8 mouse cellular contexts compared by ENCODE assay signal in genomic region chr2:16359341-16359928, GRCm38 (mm10). TPM values are rescaled to one million over a fixed set of nuclear protein-coding genes. Genes with fewer than 3 reads are reported as not detected.
DNase-seq lines count a peak whose midpoint lies in the region; ATAC-seq lines count a peak whose summit lies in the region.

No protein-coding gene starts in this region.

- H3K27ac ChIP-seq in intestine, embryonic 14.5 days (ENCODE audit: low read depth), result no peak overlapping the region
- no peak overlapping the region for H3K27ac ChIP-seq in intestine, embryonic 16.5 days (ENCODE audit: low read length)
- no peak overlapping the region for H3K27ac ChIP-seq in hindbrain, embryonic 16.5 days (ENCODE audit: low read depth, low read length)

- no peaks in the 10 kb centered on the region for H3K27me3 ChIP-seq in intestine, embryonic 14.5 days (replicated peaks; ENCODE audit: control insufficient read depth, insufficient read depth, low read length)
- no peaks in the 10 kb centered on the region for H3K27me3 ChIP-seq in intestine, embryonic 16.5 days (replicated peaks; ENCODE audit: control insufficient read depth, insufficient read depth, low read length)
- no peaks in the 10 kb centered on the region for H3K27me3 ChIP-seq in hindbrain, embryonic 16.5 days (replicated peaks; ENCODE audit: control insufficient read depth, insufficient read depth, low read length)

- no peaks in the 10 kb centered on the region for H3K36me3 ChIP-seq in intestine, embryonic 14.5 days (ENCODE audit: control insufficient read depth, insufficient read depth, low read length)
- no peaks in the 10 kb centered on the region for H3K36me3 ChIP-seq in intestine, embryonic 16.5 days (ENCODE audit: control insufficient read depth, insufficient read depth, low read length)
- H3K36me3 ChIP-seq in hindbrain, embryonic 16.5 days (ENCODE audit: control insufficient read depth, insufficient read depth, low read length), result no peaks in the 10 kb centered on the region

- peak overlapping the region; percentile 79 for H3K4me2 ChIP-seq in intestine, embryonic 14.5 days (ENCODE audit: low read length)
- H3K4me2 ChIP-seq in intestine, embryonic 16.5 days (ENCODE audit: low read depth, low read length), result no peak overlapping the region
- peak overlapping the region; percentile 87 for H3K4me2 ChIP-seq in hindbrain, embryonic 16.5 days (ENCODE audit: low read length)

- DNase-seq in intestine, embryonic 14.5 days (ENCODE audit: low spot score), result no peak
- peak; percentile 39 for DNase-seq in cerebellum, adult 9-11 months
- peak; percentile 49 for DNase-seq in lung, postnatal 25 days (ENCODE audit: low spot score)
- no peak for DNase-seq in gastrocnemius, postnatal 25 days

- WGBS in intestine, embryonic 14.5 days, result 52% methylated on average over 3 of the region's 3 CpGs
- 53% methylated on average over 3 of the region's 3 CpGs for WGBS in intestine, embryonic 16.5 days
- WGBS in hindbrain, embryonic 16.5 days, result 67% methylated on average over 3 of the region's 3 CpGs

- H3K4me1 ChIP-seq in intestine, embryonic 14.5 days (replicated peaks; ENCODE audit: control insufficient read depth, insufficient read depth, low read length), result no peaks in the 10 kb centered on the region; the same call in 1 of the 2 replicates
- H3K4me1 ChIP-seq in intestine, embryonic 16.5 days (ENCODE audit: control insufficient read depth, insufficient read depth, low read length), result peaks cover 4% of the 10 kb centered on the region
- H3K4me1 ChIP-seq in hindbrain, embryonic 16.5 days (ENCODE audit: control insufficient read depth, insufficient read depth, low read depth, low read length), result peaks cover 3% of the 10 kb centered on the region

- no peak for ATAC-seq in intestine, embryonic 14.5 days (replicated peaks; ENCODE audit: low FRiP score, low TSS enrichment, low read depth)
- ATAC-seq in intestine, embryonic 16.5 days, result no peak
- ATAC-seq in CD4-positive, CD25-positive, alpha-beta regulatory T cell, adult 4 months, result peak; percentile 48
- ATAC-seq in hindbrain, embryonic 16.5 days, result no peak
- ATAC-seq in frontal cortex, adult (ENCODE audit: low TSS enrichment), result no peak

- H3K9me3 ChIP-seq in intestine, embryonic 14.5 days (ENCODE audit: control insufficient read depth, low read length), result no peaks in the 10 kb centered on the region
- H3K9me3 ChIP-seq in intestine, embryonic 16.5 days (ENCODE audit: control insufficient read depth, low read length), result no peaks in the 10 kb centered on the region
- H3K9me3 ChIP-seq in hindbrain, embryonic 16.5 days (ENCODE audit: control insufficient read depth, low read length), result no peaks in the 10 kb centered on the region

- H3K4me3 ChIP-seq in intestine, embryonic 14.5 days (ENCODE audit: low read depth, low read length), result peak overlapping the region; percentile 60; the same call in 1 of the 2 replicates
- no peak overlapping the region for H3K4me3 ChIP-seq in intestine, embryonic 16.5 days (ENCODE audit: low read length)
- H3K4me3 ChIP-seq in hindbrain, embryonic 16.5 days (ENCODE audit: low read length), result peak overlapping the region; percentile 4; the same call in 1 of the 2 replicates

- H3K9ac ChIP-seq in intestine, embryonic 14.5 days (ENCODE audit: low read length), result no peak overlapping the region
- no peak overlapping the region for H3K9ac ChIP-seq in intestine, embryonic 16.5 days (ENCODE audit: low read depth, low read length)
- no peak overlapping the region for H3K9ac ChIP-seq in hindbrain, embryonic 16.5 days (ENCODE audit: low read depth, low read length)

RNA-seq across cellular contexts. Expression of gene Plxdc2, which starts 3.3 kb away (rescaled TPM):
- 19.9 and 23.1 TPM in 2 replicates for polyA plus RNA-seq in intestine, embryonic 14.5 days (2014; fragmentation: Nextera tagmentation; extraction: Ambion mirVana)
- polyA plus RNA-seq in intestine, embryonic 16.5 days (2015; fragmentation: Nextera tagmentation; extraction: Ambion mirVana), result 12.4 and 13.3 TPM in 2 replicates
- polyA plus RNA-seq in CD4-positive, CD25-positive, alpha-beta regulatory T cell, adult 4 months (2017; shearing (Covaris generic)), result 1 to 10 TPM; 1.4 to 2.3 TPM
- polyA plus RNA-seq in hindbrain, embryonic 16.5 days (2015; fragmentation: Nextera tagmentation; extraction: Ambion mirVana), result 30.6 and 33.9 TPM in 2 replicates
- 10 to 100 TPM; 12.6 to 14.1 TPM for total RNA-seq in gastrocnemius, postnatal 25 days (2021)

Comparison
In these comparisons a context has a peak if more than half of its experiments do, and no peak if none do; other contexts are left out.
1. DNase-seq: peak in cerebellum, adult 9-11 months (single experiment) and lung, postnatal 25 days (single experiment); none in intestine, embryonic 14.5 days (single experiment) and gastrocnemius, postnatal 25 days (single experiment).